Mouse (Mus musculus) CH12.LX (cell line): ENCODE data around the gene Pfdn2. TPM values are rescaled to one million over a fixed set of nuclear protein-coding genes. Genes with fewer than 3 reads are reported as not detected.

ENCODE experiments used
- polyA plus RNA-seq: library from polyadenylated mRNA; unstranded; fragments of >175 nt; gene quantifications from 2 replicates; pipeline ENCODE4 v1.2.1, GENCODE M21; 2012; ENCODE audit warnings: low read depth; ENCODE audit not compliant: insufficient read length
- total RNA-seq, 2 experiments: library from RNA; depleted of rRNA; stranded (reverse); fragments of 300-350 nt in 1 of 2; fragments of >200 nt in 1 of 2; gene quantifications; 2 replicates each; pipeline ENCODE4 v1.2.3; 2012 to 2014

Gene Pfdn2
- total and polyA plus RNA-seq, 3 experiments = 25.2 to 292 (median 33.0) TPM

Other genes starting within 250 kb of the Pfdn2 start
Only the 20 nearest of the 25 such genes appear.
- not detected in 2 replicates for gene Pcp4l1, start 149.4 kb upstream of the Pfdn2 start, total RNA-seq (2012; rRNA removed)
- not detected in 2 replicates for gene Pcp4l1, start 149.4 kb upstream of the Pfdn2 start, total RNA-seq (2014; rRNA removed)
- gene Pcp4l1, start 149.4 kb upstream of the Pfdn2 start, polyA plus RNA-seq = not detected in 2 replicates
- 1.2 and 1.6 TPM in 2 replicates for gene Nr1i3, start 131.7 kb upstream of the Pfdn2 start, total RNA-seq (2012; rRNA removed)
- gene Nr1i3, start 131.7 kb upstream of the Pfdn2 start, total RNA-seq (2014; rRNA removed) = not detected in 2 replicates
- 0.10 and 0.23 TPM in 2 replicates for gene Nr1i3, start 131.7 kb upstream of the Pfdn2 start, polyA plus RNA-seq
- 37.1 and 37.6 TPM in 2 replicates for gene Tomm40l, start 123.2 kb upstream of the Pfdn2 start, total RNA-seq (2012; rRNA removed)
- 34.4 and 36.0 TPM in 2 replicates for gene Tomm40l, start 123.2 kb upstream of the Pfdn2 start, total RNA-seq (2014; rRNA removed)
- gene Tomm40l, start 123.2 kb upstream of the Pfdn2 start, polyA plus RNA-seq = 24.7 and 32.8 TPM in 2 replicates
- gene Apoa2, start 120.6 kb upstream of the Pfdn2 start, total RNA-seq (2012; rRNA removed) = 5.3 and 6.2 TPM in 2 replicates
- 3.0 and 3.7 TPM in 2 replicates for gene Apoa2, start 120.6 kb upstream of the Pfdn2 start, total RNA-seq (2014; rRNA removed)
- gene Apoa2, start 120.6 kb upstream of the Pfdn2 start, polyA plus RNA-seq = 3.1 and 4.9 TPM in 2 replicates
- 10.1 and 13.6 TPM in 2 replicates for gene Fcer1g, start 111.3 kb upstream of the Pfdn2 start, total RNA-seq (2012; rRNA removed)
- 22.7 and 31.3 TPM in 2 replicates for gene Fcer1g, start 111.3 kb upstream of the Pfdn2 start, total RNA-seq (2014; rRNA removed)
- 35.6 and 51.2 TPM in 2 replicates for gene Fcer1g, start 111.3 kb upstream of the Pfdn2 start, polyA plus RNA-seq
- 0.13 and 0.25 TPM in 2 replicates for gene Adamts4, start 95.2 kb upstream of the Pfdn2 start, total RNA-seq (2012; rRNA removed)
- gene Adamts4, start 95.2 kb upstream of the Pfdn2 start, total RNA-seq (2014; rRNA removed) = 0.04 and 0.08 TPM in 2 replicates
- gene Adamts4, start 95.2 kb upstream of the Pfdn2 start, polyA plus RNA-seq = 0.09 and 0.19 TPM in 2 replicates
- 244 and 265 TPM in 2 replicates for gene Ndufs2, start 94.3 kb upstream of the Pfdn2 start, total RNA-seq (2012; rRNA removed)
- gene Ndufs2, start 94.3 kb upstream of the Pfdn2 start, total RNA-seq (2014; rRNA removed) = 239 and 242 TPM in 2 replicates
- 242 and 264 TPM in 2 replicates for gene Ndufs2, start 94.3 kb upstream of the Pfdn2 start, polyA plus RNA-seq
- 27.4 and 27.8 TPM in 2 replicates for gene B4galt3, start 75.3 kb upstream of the Pfdn2 start, total RNA-seq (2012; rRNA removed)
- gene B4galt3, start 75.3 kb upstream of the Pfdn2 start, total RNA-seq (2014; rRNA removed) = 18.3 and 19.3 TPM in 2 replicates
- 23.1 TPM in 2 replicates for gene B4galt3, start 75.3 kb upstream of the Pfdn2 start, polyA plus RNA-seq
- gene Ppox, start 64.5 kb upstream of the Pfdn2 start, total RNA-seq (2012; rRNA removed) = 12.4 and 13.6 TPM in 2 replicates
- gene Ppox, start 64.5 kb upstream of the Pfdn2 start, total RNA-seq (2014; rRNA removed) = 10.5 and 13.7 TPM in 2 replicates
- 13.9 and 15.1 TPM in 2 replicates for gene Ppox, start 64.5 kb upstream of the Pfdn2 start, polyA plus RNA-seq
- gene Usp21, start 57.7 kb upstream of the Pfdn2 start, total RNA-seq (2012; rRNA removed) = 13.1 and 14.2 TPM in 2 replicates
- 7.1 and 8.5 TPM in 2 replicates for gene Usp21, start 57.7 kb upstream of the Pfdn2 start, total RNA-seq (2014; rRNA removed)
- 34.3 and 37.6 TPM in 2 replicates for gene Usp21, start 57.7 kb upstream of the Pfdn2 start, polyA plus RNA-seq
- gene Ufc1, start 50.6 kb upstream of the Pfdn2 start, total RNA-seq (2012; rRNA removed) = 98.4 and 120 TPM in 2 replicates
- 115 and 121 TPM in 2 replicates for gene Ufc1, start 50.6 kb upstream of the Pfdn2 start, total RNA-seq (2014; rRNA removed)
- 71.4 and 76.2 TPM in 2 replicates for gene Ufc1, start 50.6 kb upstream of the Pfdn2 start, polyA plus RNA-seq
- gene Dedd, start 16.5 kb upstream of the Pfdn2 start, total RNA-seq (2012; rRNA removed) = 18.7 and 21.5 TPM in 2 replicates
- gene Dedd, start 16.5 kb upstream of the Pfdn2 start, total RNA-seq (2014; rRNA removed) = 13.1 and 14.5 TPM in 2 replicates
- gene Dedd, start 16.5 kb upstream of the Pfdn2 start, polyA plus RNA-seq = 34.5 and 35.8 TPM in 2 replicates
- 40.8 and 41.0 TPM in 2 replicates for gene Nit1, start within 50 bp of the Pfdn2 start, total RNA-seq (2012; rRNA removed)
- gene Nit1, start within 50 bp of the Pfdn2 start, total RNA-seq (2014; rRNA removed) = 48.6 and 51.4 TPM in 2 replicates
- 39.5 and 42.4 TPM in 2 replicates for gene Nit1, start within 50 bp of the Pfdn2 start, polyA plus RNA-seq
- 0.08 and 0.13 TPM in 2 replicates for gene Klhdc9, start 15.1 kb downstream of the Pfdn2 start, total RNA-seq (2012; rRNA removed)
- not detected in 2 replicates for gene Klhdc9, start 15.1 kb downstream of the Pfdn2 start, total RNA-seq (2014; rRNA removed)
- not detected in 2 replicates for gene Klhdc9, start 15.1 kb downstream of the Pfdn2 start, polyA plus RNA-seq
- gene Nectin4, start 24.4 kb downstream of the Pfdn2 start, total RNA-seq (2012; rRNA removed) = 2.1 and 2.7 TPM in 2 replicates
- 0.22 and 0.30 TPM in 2 replicates for gene Nectin4, start 24.4 kb downstream of the Pfdn2 start, total RNA-seq (2014; rRNA removed)
- gene Nectin4, start 24.4 kb downstream of the Pfdn2 start, polyA plus RNA-seq = 0.49 and 0.52 TPM in 2 replicates
- gene Arhgap30, start 43.3 kb downstream of the Pfdn2 start, total RNA-seq (2012; rRNA removed) = 70.8 and 81.4 TPM in 2 replicates
- 52.0 and 55.9 TPM in 2 replicates for gene Arhgap30, start 43.3 kb downstream of the Pfdn2 start, total RNA-seq (2014; rRNA removed)
- gene Arhgap30, start 43.3 kb downstream of the Pfdn2 start, polyA plus RNA-seq = 78.5 and 85.0 TPM in 2 replicates
- gene Usf1, start 65.6 kb downstream of the Pfdn2 start, total RNA-seq (2012; rRNA removed) = 59.4 and 73.7 TPM in 2 replicates
- 53.8 and 54.9 TPM in 2 replicates for gene Usf1, start 65.6 kb downstream of the Pfdn2 start, total RNA-seq (2014; rRNA removed)
- gene Usf1, start 65.6 kb downstream of the Pfdn2 start, polyA plus RNA-seq = 37.4 and 39.5 TPM in 2 replicates
- 2.5 and 2.6 TPM in 2 replicates for gene Tstd1, start 73.2 kb downstream of the Pfdn2 start, total RNA-seq (2012; rRNA removed)
- 1.2 and 1.4 TPM in 2 replicates for gene Tstd1, start 73.2 kb downstream of the Pfdn2 start, total RNA-seq (2014; rRNA removed)
- 3.5 and 4.4 TPM in 2 replicates for gene Tstd1, start 73.2 kb downstream of the Pfdn2 start, polyA plus RNA-seq
- gene F11r, start 91.9 kb downstream of the Pfdn2 start, total RNA-seq (2012; rRNA removed) = 1.6 and 1.8 TPM in 2 replicates
- 0.74 and 1.3 TPM in 2 replicates for gene F11r, start 91.9 kb downstream of the Pfdn2 start, total RNA-seq (2014; rRNA removed)
- gene F11r, start 91.9 kb downstream of the Pfdn2 start, polyA plus RNA-seq = 1.3 and 1.4 TPM in 2 replicates
- 5.4 and 5.9 TPM in 2 replicates for gene Alyref2, start 157.8 kb downstream of the Pfdn2 start, total RNA-seq (2012; rRNA removed)
- 4.2 and 4.6 TPM in 2 replicates for gene Alyref2, start 157.8 kb downstream of the Pfdn2 start, total RNA-seq (2014; rRNA removed)
- gene Alyref2, start 157.8 kb downstream of the Pfdn2 start, polyA plus RNA-seq = 4.9 and 5.3 TPM in 2 replicates